Mouse (Mus musculus): ENCODE data around the gene Olfr17.
"Not testable (repeated sequence)": the region's sequence is repeated elsewhere in the genome, so short reads cannot be mapped to it uniquely, and the experiment has no call there.

The Olfr17 gene

GRCm38 (mm10) chr7:107092920-107093319 lies at the start of gene Olfr17:
Gene Olfr17 (plus strand): TSS chr7:107093220.
- DNase-seq (ENCODE audit: low spot score in 2 of 2): no peak

GRCm38 (mm10) chr7:107044407-107044806 lies 48.6 kb upstream of the Olfr17 start:
- DNase-seq (ENCODE audit: low spot score in 2 of 2): no peak

GRCm38 (mm10) chr7:107045833-107046232 lies 47.2 kb upstream of the Olfr17 start:
- DNase-seq (ENCODE audit: low spot score in 2 of 2): no peak

- DNase-seq (ENCODE audit: low spot score in 2 of 2): no peak
These were observed 45.4 kb upstream of the Olfr17 start for GRCm38 (mm10) chr7:107047578-107047977.

GRCm38 (mm10) chr7:107070681-107071080 lies 22.3 kb upstream of the Olfr17 start, which contains the start of gene Olfr714:
Gene Olfr714 (plus strand): TSS chr7:107070981.
- DNase-seq (ENCODE audit: low spot score in 2 of 2): no peak

GRCm38 (mm10) chr7:107110269-107110668 lies 17.2 kb downstream of the Olfr17 start, which contains the start of gene Olfr715b:
Gene Olfr715b (minus strand): TSS chr7:107110369.
- DNase-seq (ENCODE audit: low spot score in 2 of 2): not testable (repeated sequence)

GRCm38 (mm10) chr7:107130983-107131382 lies 38.0 kb downstream of the Olfr17 start, which contains the start of gene Olfr715:
Gene Olfr715 (minus strand): TSS chr7:107131083.
- not testable (repeated sequence) for DNase-seq (ENCODE audit: low spot score in 2 of 2)

GRCm38 (mm10) chr7:107138027-107138426 lies 45.0 kb downstream of the Olfr17 start, which contains the start of gene Olfr716:
Gene Olfr716 (plus strand): TSS chr7:107138327.
- DNase-seq (ENCODE audit: low spot score in 2 of 2): not testable (repeated sequence)
